Mouse (Mus musculus) CD4-positive helper T cell, adult 2 months (primary cell): ENCODE data around the gene Plekha1.

Source experiments
- DNase-seq: peaks from one replicate; pipeline ENCODE4 v3.0.0-alpha.2; 2012; ENCODE audit warnings: low read depth, missing footprints, low spot score

Gene Plekha1

DNA sequence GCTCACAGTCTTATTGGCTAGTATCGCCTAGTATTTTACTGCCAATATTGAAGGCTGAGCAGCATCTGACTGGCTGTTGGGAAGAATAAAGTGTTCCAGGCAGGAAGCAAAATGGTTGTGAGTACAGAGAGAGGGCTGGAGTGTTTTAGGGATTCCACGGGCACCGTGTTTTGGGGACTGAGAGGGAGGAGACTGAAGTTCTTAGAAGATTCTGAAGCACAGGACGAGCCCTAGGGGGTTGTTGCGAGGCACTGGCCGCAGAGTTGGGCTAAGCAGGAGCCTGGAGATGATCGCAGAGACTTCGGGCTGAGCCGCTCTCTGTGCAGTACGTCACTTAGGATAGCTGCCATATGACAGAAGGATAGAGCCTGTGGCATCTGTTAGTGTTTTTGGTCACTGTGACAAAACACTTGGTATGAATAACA, 88.6 kb downstream of the Plekha1 start:
- DNase-seq = no peak

DNA sequence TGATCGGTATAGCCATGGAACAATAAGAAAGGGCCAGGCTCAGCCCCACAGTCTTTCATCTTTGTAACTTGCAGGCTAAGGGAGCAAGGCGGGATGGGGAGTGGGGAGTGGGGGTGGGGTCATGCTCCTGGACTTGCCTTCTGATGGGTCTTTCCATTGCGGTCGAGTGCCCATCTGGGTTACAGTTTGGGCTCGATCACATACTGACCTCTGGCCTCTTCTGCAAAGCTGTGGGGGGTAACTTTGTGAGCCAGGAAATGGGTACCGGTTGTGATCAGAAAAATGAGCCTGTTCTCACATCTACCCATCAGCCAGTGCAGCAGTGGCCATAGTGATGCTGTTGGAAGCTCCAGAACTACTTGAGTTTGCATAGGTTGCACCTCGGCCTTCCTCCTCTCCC, 93.0 kb downstream of the Plekha1 start:
- no peak for DNase-seq

DNA sequence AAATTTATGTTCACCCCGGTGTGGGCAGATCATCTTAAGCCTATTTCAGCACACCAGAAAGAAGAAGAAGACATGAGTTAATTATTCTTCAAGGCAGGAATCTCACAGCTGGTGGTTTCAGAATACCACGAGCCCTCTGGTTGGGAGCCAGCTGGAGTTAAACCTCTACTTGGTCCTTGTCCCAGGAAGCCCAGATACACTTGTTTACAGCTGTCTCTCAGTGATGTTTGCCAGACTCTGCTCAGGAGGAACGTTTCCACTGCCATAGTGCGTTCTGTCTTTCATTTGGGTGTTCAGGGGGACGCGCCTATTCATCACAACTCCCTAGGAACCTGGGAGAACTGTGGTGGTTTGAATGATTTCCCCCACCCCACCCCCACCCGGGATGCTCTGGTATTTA, 94.3 kb downstream of the Plekha1 start:
- DNase-seq = no peak

DNA sequence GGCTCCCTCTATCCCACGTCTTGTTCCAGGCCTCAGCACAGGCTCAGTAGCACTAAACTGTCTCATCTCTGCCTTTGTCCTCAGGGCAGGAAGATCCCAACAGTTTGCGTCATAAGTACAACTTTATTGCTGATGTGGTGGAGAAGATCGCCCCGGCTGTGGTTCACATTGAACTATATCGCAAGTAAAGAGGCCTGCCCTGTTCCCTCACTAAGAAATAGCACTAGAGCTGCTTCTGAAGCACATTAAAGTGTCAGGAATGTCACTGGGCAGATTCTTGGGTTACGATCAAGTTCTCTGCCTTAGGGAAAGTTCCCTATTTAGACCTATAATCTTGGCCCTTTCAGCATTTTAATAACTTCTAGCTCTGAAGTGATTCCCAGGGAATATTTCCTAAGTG, 95.9 kb downstream of the Plekha1 start:
- no peak for DNase-seq
